Mouse (Mus musculus) spleen, adult 2 months (tissue): Measurements from ENCODE around the gene Csgalnact2.

Experiments used
- CTCF ChIP-seq: fragments of 200-500 bp; IDR thresholded peaks from 2 replicates; pipeline ENCODE4 v1.5.1; 2011; ENCODE audit warnings: mild to moderate bottlenecking, inconsistent platforms; ENCODE audit not compliant: insufficient read depth, insufficient read length, insufficient replicate concordance; ENCODE audit errors: extremely low read depth
- POLR2A ChIP-seq: fragments of 200-500 bp; IDR thresholded peaks from 2 replicates; pipeline ENCODE4 v1.6.1; 2011; ENCODE audit warnings: low read depth, low read length, inconsistent platforms

- no peak for TF ChIP-seq POLR2A
- TF ChIP-seq CTCF, result no peak
Observed at GRCm38 (mm10) chr6:118083608-118084007, 55.3 kb downstream of the Csgalnact2 start.
